Mouse (Mus musculus) adrenal gland, postnatal 36 days (tissue): ENCODE results near the gene Synm. TPM values are rescaled to one million over a fixed set of nuclear protein-coding genes. Genes with fewer than 3 reads are reported as not detected.

Source experiments
- DNase-seq, 2 experiments: peaks; one replicate each; pipeline ENCODE4 v3.0.0; 2021; ENCODE audit warnings: mixed read lengths in 1 of 2
- total RNA-seq, 2 experiments: library from RNA; stranded (reverse); gene quantifications; 2 replicates each; pipeline ENCODE4 v1.2.3; 2021

Synm gene
- total RNA-seq, 2 experiments from 2014 or later: 14.1 to 18.8 TPM

DNA sequence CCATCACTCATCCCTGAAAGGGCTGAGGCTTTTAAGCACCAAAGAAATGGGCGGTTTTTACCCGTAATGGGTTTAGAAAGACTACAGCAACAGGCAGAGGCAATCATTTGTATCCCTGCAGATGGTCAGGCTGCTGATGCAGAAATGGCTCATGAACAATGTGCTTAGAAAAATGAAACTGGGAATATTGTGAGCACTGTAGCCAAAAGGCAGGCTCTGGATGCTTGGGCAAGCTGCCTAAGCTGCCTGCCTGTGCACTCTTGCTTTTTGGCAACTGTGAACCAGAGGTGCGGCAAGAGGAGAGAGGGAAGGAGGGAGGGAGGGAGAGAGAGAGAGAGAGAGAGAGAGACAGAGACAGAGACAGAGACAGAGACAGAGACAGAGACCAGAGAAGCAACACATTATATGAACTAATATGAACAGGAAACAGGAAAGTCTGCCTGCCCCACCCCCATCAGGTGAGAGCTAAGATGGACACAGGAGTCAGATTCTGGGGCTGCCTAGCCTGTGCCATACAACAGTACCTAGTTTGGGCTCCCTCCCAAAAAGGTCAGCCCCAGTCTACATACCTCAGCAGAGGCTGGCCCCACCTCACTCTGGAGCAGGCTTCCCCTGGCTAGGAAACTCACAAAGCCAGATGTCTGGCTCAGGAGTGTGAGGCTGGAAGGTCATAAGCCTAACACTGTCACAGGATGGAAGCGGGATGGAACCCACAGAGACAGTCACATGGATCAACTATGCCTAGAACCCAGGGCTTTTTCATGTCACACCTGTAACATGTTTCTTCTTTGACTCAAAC, 9.9 kb downstream of the Synm start:
- no peak for DNase-seq

DNA sequence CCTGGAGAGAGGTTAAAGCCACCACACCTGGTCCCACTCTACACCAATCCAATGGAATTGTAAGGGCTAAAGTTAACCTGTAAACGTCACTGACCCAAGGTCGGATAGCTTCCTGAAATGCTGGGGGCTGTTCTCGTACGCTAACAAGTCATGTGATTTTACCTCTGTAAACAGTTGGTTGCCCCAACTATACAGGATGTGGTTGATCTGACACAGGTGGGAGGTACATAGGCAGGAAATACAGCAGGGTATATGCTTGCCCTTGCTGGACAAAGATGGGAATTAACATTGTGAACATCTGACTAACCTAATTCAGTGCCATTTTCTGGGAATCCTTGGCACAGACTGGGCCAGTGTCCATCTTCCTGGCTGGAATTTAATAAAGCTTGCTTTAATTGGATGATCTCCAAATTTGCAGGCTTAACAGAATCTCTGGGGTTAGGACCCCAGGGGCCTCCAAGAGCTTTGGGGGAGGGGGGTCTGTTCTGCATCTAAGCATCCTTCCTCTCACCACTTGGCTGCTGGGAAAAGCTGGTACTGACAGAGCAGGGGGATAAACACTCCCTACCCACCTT, 11.7 kb downstream of the Synm start:
- DNase-seq: no peak

DNA sequence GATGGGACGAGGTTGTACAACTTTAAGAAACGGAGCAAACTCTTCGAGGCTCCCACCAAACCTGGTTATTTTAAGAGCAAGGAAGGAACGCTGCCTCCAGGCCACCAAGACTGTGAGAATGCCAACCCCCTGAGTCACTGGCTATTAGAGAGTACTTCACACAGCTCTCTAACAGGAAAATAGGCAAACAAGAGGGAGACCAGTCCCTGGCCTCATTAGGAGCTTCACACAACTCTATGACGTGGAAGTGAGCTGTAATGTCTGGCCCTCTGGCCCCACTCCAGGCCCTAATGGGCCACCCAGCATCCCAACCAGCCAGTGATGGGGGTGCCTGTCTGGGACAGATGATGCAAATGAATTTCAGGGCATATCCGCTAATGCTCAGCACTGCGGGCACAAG, 17.8 kb downstream of the Synm start:
- no peak for DNase-seq

DNA sequence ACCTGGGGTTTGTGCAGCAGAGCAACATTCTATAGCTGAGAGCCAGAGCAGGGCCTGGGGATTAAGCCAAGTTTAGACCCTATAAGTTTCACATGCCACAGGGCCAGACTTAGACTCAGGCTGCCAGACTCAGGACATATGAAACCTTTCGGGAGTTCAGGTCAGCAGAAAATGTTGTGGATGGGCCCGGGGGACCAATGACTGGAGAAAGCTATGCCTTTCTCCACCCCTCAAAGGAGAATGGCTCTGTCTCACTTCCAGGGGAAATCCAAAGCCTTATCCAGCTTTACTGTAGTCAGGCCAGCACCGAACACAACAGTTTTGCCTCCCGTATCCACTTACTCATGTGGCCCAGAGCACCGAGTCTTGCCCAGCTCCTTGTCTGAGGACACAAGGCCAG, 18.7 kb downstream of the Synm start:
- no peak for DNase-seq

DNA sequence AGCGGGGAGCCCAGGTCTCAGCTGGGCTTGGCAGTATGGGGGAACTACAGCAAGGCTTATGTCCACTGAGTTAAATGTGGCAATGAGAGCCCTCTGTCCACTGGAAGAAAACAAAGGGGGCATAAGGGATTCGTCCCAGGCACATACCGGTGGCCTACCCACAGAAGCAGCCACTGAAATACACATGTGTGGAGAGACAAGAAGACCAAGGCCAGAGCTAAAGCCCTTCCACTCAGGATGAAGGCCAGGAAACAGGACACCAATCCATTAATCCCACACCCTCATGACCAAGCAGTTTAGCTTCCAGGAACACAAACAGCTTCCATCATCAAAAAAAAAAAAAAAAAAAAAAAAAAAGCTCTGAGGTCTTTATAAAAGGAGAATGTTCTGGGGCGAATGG, 19.2 kb downstream of the Synm start:
- no peak for DNase-seq

DNA sequence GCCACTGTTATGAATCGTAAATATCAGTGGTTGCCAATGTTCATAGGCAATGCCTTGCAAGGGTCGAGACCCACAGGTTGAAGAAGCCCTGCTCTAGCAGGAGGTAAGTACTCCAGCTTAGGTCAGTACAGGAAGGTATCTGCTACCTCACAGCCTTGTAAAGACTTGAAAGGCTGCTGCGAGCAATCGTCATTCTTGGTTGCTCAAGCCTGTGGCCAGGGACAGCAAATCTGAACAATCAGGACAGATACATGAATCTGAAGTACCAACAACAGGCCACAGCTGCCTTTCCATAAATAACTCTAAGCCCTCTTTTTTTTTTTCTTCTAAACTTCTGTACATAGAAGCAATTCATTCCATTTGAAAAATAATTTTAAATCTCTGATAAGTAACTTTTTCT, 27.3 kb downstream of the Synm start:
- no peak for DNase-seq

DNA sequence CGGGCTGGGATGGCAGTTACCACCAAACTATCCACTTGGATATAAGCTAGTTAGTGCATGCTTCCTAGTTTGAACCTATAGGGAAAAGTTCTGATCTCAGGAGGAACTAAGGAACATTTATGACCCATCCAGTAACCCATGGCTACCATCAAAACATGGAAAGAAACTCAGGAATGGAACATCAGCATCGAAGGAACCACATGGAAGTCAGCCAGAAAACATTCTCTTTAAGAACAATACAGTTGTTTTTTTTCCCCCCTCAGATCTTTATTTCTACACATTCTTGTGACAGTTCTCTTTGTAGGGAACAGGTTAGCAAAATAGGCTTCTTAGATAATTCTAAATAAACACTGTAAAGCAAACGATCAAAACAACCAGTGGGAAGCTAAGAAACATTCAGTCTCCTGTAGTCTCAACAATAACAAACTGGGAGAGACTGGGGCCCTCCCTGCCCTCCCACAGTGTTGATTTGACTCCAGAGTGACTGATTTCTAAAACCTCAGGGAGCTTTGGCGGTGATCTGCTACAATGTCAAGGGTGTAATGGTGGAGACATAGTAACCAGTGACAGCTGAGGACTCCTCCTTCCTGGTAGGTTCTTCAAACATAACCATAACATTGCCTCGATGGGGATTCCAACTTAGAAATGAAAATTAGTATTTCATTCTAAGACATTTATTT, 29.0 kb downstream of the Synm start:
- no peak for DNase-seq

DNA sequence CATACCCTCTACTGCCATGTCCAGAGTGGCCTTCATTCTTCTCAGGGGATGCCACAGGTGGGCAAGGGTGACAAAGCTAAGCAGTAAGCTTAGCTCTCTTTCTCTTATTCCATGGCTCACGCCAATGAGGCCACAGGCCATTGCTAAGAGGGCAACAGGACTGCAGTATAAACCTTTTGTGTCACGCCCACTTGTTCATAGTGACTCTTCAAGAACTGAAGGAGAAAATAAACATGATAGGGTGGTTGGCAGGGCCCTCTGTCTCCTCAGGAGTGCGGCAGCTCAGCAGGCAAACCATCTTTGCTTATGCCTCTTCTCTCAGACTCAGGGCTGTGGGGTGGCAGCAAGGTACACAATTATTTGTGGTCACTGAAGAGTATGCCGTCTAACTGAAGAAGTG, 30.7 kb downstream of the Synm start:
- DNase-seq: no peak

DNA sequence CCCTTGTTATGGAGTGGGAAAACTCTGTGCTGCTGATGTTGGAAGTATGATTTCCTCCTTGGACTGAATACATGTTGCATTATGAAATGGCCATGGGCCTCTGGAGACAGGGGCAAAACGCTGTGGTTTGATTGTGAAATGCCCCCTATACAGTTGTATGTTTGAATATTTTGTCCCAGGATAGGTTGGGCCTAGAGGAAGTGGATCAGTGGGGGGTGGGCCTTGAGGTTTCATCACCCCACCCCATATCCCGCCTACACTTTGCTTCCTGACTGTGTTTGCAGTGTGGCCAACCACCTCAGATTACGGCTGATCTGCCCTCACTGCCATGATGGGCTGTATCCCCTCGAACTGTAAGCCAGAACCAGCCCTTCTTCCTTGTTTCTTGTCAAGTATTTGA, 31.3 kb downstream of the Synm start:
- DNase-seq: no peak

DNA sequence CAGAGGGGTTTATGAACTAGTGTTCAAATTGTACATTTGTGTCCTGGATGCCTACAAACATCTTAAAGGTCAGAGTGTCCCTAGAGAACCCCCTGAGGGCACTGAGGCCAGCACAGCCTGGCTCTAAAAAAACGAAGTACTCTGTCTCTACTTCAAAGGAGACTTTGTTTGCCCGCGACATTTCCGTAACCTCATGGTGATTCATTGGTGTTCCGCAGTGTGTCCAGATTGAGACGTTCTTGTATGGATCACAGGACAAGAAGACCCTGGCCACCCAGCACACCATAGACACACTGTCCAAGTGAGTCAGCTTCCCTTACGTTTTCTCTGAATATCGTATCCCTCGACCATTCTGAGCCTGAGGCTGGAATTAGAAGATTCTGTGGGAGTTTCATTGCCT, 34.5 kb downstream of the Synm start:
- DNase-seq: peak in 1 of 2 experiments; percentile 48

DNA sequence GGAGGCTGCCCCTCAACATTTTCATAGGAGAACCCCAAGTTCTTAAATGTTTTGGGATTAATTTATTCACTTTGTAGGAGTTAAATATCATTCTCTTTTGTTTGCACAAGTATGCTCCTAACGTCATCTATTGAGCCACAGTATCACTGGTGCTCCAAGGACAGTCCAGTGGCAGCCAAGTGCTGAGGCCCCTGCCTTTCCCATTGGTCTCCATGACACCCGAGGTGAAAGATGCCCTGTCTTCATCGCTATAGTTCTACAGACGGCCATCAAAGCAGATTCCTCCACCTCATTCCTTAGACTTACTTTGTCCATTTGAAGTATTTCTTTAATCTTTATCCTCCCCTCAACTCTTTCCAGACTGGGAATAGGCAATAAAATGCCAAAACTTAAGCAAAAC, 35.0 kb downstream of the Synm start:
- peak; percentile 51 to 54 for DNase-seq

DNA sequence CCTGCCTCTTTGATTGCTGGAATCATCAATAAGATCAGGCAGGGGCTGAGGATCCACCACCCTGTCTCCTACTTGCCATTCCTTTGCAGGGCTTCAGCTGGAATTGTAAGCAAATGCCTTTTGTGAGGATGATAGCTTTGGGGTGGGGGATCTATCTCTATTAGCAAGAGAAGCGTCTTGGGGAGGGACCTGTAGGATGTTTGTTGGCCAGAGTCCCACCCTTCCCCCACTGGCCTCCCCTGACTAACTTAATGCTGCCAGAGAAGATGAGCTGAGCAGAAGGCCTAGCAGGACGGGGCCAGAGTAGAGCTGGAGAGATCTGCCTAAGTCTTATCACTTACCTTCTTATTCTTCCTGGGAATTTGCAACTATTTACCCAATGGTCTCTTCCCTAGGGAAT, 37.4 kb downstream of the Synm start:
- DNase-seq: no peak

DNA sequence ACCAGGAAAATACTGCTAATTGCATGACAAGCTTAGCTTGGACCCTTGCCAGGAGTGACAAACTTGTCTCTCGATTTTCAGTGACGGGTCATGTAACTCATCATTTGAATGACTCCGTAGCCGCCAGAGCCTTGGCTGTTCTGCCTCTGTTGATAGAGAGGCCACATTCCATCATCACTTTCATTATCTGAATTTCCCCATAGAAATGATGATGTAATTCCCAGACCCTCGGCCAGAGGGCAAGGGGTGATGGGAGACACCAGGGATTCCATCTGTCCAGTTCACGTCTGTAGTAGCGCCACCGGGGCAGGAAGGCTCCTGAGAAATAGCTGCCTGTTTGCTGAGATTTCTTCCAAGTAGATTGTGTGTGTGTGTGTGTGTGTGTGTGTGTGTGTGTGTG, 40.7 kb downstream of the Synm start:
- DNase-seq: peak; percentile 27 to 32

DNA sequence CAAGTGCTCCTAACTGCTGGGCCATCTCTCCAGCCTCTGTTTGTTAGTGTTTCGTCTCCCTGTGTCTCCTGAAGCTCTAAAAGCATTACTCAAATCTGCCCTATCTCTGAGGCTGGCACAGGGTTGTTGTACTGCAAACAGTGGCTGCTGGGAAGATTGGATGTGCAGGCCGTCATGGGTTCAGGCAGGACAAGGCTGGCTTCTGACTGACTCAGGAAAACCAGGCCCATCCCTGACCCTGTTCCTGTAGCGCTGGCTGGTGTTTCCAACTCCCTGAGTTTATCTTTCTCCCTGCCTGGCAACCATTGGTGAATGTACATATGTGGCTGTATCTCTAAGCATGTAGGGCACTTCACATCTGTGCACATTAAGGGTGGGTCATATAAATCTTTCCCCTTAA, 42.0 kb downstream of the Synm start:
- DNase-seq: peak; percentile 65 to 76

DNA sequence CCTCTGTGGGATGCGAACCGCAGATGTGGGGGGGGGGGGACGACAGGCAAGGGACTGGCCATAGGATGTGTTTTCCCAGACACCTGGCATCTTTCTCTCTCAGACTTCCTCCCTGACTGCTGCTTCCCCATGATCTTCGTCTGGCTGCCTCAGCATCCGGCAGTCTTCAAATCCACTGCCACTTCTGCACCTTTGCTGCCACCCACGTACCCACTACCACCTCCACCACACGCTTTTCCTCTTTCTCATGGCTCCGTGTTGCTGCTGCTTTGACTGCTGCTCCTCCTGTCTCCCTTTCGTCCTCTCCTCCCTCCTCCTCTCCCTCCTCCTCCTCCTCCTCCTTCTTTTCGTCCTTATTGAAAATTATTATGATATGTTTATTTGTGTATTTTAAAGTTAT, 42.6 kb downstream of the Synm start:
- no peak for DNase-seq

DNA sequence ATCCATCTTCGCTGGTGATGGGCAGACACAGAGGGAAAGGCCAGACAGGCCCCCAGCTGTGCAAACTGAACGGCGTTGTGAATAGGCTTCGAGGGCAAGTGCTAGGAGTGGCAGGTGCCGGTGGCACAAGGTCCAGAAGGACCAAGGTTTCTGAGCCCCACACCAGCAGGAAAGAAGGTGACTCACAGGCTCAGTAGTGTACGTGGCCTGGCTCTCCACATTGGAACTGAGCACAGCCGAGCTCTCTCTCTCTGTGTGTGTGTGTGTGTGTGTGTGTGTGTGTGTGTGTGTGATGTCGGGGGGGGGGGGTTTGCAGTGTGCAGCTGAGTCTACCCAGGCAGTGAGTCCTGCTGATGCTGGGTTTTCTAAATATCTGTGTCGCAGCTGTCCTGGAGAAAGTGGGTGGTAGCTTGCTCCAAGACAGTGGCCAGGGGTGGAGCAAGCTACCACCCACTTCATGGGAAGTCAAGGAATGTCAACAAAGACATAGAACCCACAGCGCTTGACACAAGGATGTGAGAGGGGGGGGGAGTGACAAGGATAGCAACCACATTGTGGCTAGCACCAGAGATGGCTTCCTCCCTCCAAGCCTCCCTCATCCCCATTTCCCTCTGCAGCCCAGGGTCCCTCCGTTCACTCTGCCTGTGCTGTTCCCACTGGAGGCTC, 43.2 kb downstream of the Synm start:
- no peak for DNase-seq

DNA sequence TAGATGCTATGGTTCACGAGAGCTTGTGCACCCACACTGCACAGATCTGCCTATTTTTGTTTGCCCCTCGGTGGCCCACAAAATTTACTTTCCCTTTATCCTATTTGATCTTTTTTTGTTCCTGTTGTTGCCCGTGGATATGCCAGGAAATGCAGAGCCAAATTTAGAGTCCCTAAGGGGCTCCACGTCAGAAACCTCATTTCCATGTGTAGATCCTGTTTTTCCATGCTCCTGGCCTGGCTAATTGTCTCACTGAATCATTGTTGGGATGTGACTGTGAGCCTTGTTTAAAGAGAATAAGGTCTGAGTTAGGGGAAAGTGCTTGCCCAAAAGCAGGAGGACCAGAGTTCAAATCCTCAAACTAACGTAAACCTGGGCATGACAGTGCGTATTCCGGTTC, 44.4 kb downstream of the Synm start:
- DNase-seq: peak in 1 of 2 experiments; percentile 20

DNA sequence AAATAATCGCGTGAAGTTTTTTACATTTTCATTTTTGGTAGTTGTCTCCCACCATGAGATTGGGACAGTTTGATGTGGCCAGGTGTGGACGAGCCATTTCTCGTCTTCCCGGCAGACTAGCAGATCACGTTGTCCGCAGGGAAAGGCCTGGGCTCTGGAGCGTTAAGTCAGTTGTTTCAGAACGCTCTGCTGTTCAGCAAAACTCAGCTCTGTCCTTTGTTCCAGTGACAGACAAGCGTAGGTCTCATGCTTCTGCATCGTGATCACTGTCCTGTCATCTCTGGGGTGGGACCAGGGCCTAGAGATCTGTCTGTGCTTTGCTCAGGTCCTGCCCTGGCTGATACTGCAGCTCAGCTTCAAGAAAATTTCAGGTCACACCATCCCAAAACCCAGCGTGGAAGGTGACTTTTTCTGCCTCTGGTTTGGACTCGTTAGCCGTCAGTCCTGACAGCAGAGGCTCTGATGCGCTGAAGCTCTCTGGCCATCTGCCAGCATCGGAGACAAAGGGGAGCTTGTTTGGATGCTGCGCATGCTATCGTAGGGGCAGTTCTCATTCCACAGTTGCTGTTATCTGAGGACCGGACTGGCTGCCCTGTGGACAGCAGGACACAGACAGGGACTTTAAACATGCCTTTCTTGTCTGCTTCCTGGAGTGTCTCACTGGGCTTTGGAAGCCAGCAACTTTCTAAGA, 45.6 kb downstream of the Synm start:
- no peak for DNase-seq

DNA sequence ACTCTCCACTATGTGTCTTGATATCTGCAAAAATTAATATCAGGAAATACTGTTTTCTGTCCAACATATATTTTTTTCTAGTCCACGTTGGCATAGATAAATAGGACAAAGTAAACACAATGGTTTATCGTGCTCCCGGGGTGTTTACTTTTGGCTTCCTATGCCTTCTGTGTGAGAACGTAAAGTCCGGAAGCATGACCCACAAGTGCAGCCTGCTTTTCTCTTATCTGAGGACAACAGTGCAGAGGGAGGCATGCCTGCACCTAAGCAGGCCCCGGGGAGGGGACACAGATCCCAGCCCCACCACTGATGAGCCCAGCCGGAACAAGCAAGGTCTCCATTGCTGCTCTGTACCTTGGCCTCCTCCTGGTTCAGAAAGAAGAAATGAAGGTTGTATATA, 49.3 kb downstream of the Synm start:
- no peak for DNase-seq

DNA sequence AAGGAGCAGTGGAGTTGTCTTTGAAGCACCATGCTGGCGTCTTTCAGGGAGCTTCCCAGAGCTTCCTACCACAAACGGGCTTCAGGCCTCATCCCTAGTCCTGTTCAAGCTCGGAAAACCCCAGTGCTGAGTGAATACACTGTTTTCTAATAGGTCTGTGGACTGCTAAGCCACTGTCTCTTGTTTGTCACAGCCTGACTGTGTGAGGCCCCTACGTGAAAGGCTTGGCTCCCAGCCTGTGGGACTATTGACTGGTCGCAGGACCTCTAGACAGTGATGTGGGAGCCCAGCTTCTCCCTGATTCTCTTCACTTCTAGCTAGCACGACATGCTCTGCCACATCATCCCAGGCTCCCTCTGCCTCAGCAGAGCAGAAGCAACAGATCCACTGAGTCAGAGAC, 51.4 kb downstream of the Synm start:
- DNase-seq: no peak

DNA sequence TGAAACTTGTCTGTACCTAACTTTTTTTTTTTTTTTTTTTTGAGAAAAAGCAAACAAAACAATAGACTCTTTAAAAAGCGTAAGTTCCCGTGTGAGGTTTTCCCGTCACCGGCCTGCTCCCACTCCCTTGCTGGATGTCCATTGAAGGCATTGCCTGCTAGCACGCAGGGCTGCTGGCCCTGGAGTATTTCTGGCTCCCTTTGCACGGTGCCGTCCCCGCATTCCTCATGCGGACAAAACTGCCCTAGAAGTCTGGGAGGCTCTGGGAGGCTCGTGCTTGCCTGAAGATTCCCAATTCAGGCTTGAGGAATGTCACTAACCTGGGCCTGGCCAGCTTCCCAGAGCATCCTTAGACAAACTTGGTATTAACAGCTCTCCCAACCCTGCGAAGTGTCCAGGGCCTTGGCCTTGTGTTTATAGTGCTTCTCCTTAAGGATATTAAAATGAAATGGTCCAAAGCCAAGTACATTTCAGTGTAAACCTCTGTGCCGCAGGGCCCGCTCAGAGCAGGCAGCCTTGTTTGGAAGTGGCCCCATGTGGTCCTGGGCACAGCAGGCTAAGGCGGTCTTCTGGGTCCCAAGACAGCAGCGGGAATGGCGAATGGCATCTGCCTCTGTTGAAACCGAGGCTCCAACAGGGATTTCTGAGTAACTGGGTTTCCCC, 58.2 kb downstream of the Synm start:
- DNase-seq: no peak

DNA sequence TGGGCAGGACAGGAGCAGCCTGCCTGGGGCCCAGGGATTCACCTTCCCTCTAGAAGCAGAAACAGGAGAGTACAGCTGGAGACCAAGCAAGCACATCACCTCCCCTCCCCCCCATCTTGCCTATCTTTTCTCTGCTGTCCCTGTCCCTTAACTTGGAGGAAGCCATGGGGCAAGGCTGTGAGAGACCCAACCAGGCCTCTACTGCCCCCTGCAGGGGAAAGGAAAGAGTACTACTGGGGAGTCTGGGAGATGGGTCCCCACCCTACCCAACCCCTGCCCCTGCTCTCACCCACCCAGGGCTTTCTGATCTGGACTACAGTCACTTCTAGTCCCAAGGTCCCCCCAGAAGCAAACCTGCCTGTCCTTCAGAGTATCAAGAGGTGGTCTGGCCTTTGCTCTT, 58.7 kb downstream of the Synm start:
- peak; percentile 53 to 74 for DNase-seq
